Mouse (Mus musculus) CH12.LX (cell line): Measurements from ENCODE around the gene Cacng6. TPM values are rescaled to one million over a fixed set of nuclear protein-coding genes. Genes with fewer than 3 reads are reported as not detected.
A peak's percentile ranks its signal among the peaks of the same experiment; 100 is the strongest.

Source experiments
- DNase-seq: peaks from one replicate; pipeline ENCODE4 v3.0.0-alpha.2; 2013; ENCODE audit errors: extremely low read depth
- H3K27ac ChIP-seq: 2 replicates; pipeline ENCODE4 v1.5.1; 2012; ENCODE audit warnings: low read depth, mild to moderate bottlenecking, control low read depth, moderate library complexity; ENCODE audit not compliant: insufficient read depth
- H3K27me3 ChIP-seq: replicated peaks from 2 replicates; pipeline ENCODE3; 2012; ENCODE audit warnings: inconsistent platforms
- H3K36me3 ChIP-seq, 2 experiments: replicated peaks in 1 of 2; 2 replicates each; pipeline versions ENCODE3 to v1.6.1; 2012; ENCODE audit warnings: inconsistent platforms in 1 of 2, low read length in 1 of 2, mild to moderate bottlenecking in 1 of 2, mixed read lengths in 1 of 2, moderate library complexity in 1 of 2; ENCODE audit not compliant: control insufficient read depth in 1 of 2, insufficient read depth in 1 of 2
- H3K4me1 ChIP-seq, 2 experiments: 2 replicates each; pipeline ENCODE4 v1.6.1; 2012; ENCODE audit warnings: inconsistent platforms in 1 of 2, moderate library complexity in 1 of 2; ENCODE audit not compliant: insufficient read depth in 2 of 2, control insufficient read depth in 1 of 2
- H3K4me2 ChIP-seq: 2 replicates; pipeline ENCODE4 v1.6.1; 2012; ENCODE audit warnings: low read depth, mild to moderate bottlenecking, control low read depth; ENCODE audit not compliant: poor library complexity, insufficient read depth, severe bottlenecking
- H3K4me3 ChIP-seq, 3 experiments: fragments of 150-350 bp in 1 of 3; sonication (generic) in 1 of 3; replicated peaks in 1 of 3; 2 replicates each; pipeline versions ENCODE3 to v1.5.1; 2011 to 2012; ENCODE audit warnings: low read depth in 2 of 3, low read length in 2 of 3, mild to moderate bottlenecking in 2 of 3, moderate library complexity in 2 of 3, control low read depth in 1 of 3, improper control_type of control experiment in 1 of 3, inconsistent platforms in 1 of 3, mixed read lengths in 1 of 3; ENCODE audit not compliant: poor library complexity in 1 of 3
- H3K79me2 ChIP-seq: replicated peaks from 2 replicates; pipeline ENCODE4 v1.6.1; 2012; ENCODE audit warnings: mild to moderate bottlenecking, moderate library complexity; ENCODE audit not compliant: control insufficient read depth, poor library complexity, insufficient read depth, severe bottlenecking; ENCODE audit errors: extremely low read depth
- H3K9ac ChIP-seq: 2 replicates; pipeline ENCODE4 v1.6.1; 2012; ENCODE audit warnings: low read depth, mild to moderate bottlenecking, control low read depth, moderate library complexity; ENCODE audit not compliant: insufficient read depth
- H3K9me3 ChIP-seq: replicated peaks from 2 replicates; pipeline ENCODE3; 2012; ENCODE audit warnings: low read length, inconsistent platforms, mixed read lengths
- CTCF ChIP-seq, 2 experiments: IDR thresholded peaks in 1 of 2; conservative IDR thresholded peaks in 1 of 2; 2 replicates each; pipeline ENCODE4 v1.5.1; 2011 to 2012; ENCODE audit warnings: low read depth in 2 of 2, low read length in 2 of 2, improper control_type of control experiment in 1 of 2, inconsistent platforms in 1 of 2, mild to moderate bottlenecking in 1 of 2, moderate library complexity in 1 of 2
- E2F4 ChIP-seq: IDR thresholded peaks from 2 replicates; pipeline ENCODE4 v1.6.1; 2011; ENCODE audit warnings: low read depth, low read length, improper control_type of control experiment; ENCODE audit not compliant: insufficient replicate concordance
- ELF1 ChIP-seq: IDR thresholded peaks from 2 replicates; pipeline ENCODE4 v1.6.1; 2014; ENCODE audit warnings: low read depth, mild to moderate bottlenecking, inconsistent platforms, low read length, improper control_type of control experiment
- IRF4 ChIP-seq: IDR thresholded peaks from 2 replicates; pipeline ENCODE4 v1.6.1; 2014; ENCODE audit warnings: low read depth, mild to moderate bottlenecking, inconsistent platforms, low read length, improper control_type of control experiment
- MAFK ChIP-seq: IDR thresholded peaks from 2 replicates; pipeline ENCODE4 v1.6.1; 2011; ENCODE audit warnings: low read length, improper control_type of control experiment; ENCODE audit not compliant: insufficient replicate concordance
- MAX ChIP-seq: IDR thresholded peaks from 2 replicates; pipeline ENCODE4 v1.6.1; 2011; ENCODE audit warnings: low read length, improper control_type of control experiment
- MEF2A ChIP-seq: IDR thresholded peaks from 2 replicates; pipeline ENCODE4 v1.6.1; 2014; ENCODE audit warnings: low read depth, mild to moderate bottlenecking, inconsistent platforms, low read length, improper control_type of control experiment, borderline replicate concordance
- NELFE ChIP-seq: IDR thresholded peaks from 2 replicates; pipeline ENCODE4 v1.6.1; 2011; ENCODE audit warnings: low read depth, low read length, improper control_type of control experiment
- NRF1 ChIP-seq: IDR thresholded peaks from 2 replicates; pipeline ENCODE4 v1.6.1; 2014; ENCODE audit warnings: low read depth, mild to moderate bottlenecking, inconsistent platforms, low read length, improper control_type of control experiment, moderate library complexity
- POLR2AphosphoS2 ChIP-seq: IDR thresholded peaks from 2 replicates; pipeline ENCODE4 v1.6.1; 2011; ENCODE audit warnings: low read depth, low read length, improper control_type of control experiment
- RAD21 ChIP-seq: IDR thresholded peaks from 2 replicates; pipeline ENCODE4 v1.6.1; 2011; ENCODE audit warnings: low read depth, mild to moderate bottlenecking, low read length, improper control_type of control experiment, moderate library complexity
- SIN3A ChIP-seq: IDR thresholded peaks from 2 replicates; pipeline ENCODE4 v1.6.1; 2012; ENCODE audit warnings: low read length, improper control_type of control experiment, inconsistent platforms
- SMC3 ChIP-seq: IDR thresholded peaks from 2 replicates; pipeline ENCODE4 v1.6.1; 2011; ENCODE audit warnings: low read depth, low read length, improper control_type of control experiment
- UBTF ChIP-seq: IDR thresholded peaks from 2 replicates; pipeline ENCODE4 v1.6.1; 2012; ENCODE audit warnings: low read depth, mild to moderate bottlenecking, inconsistent platforms, low read length, improper control_type of control experiment, moderate library complexity
- ZMIZ1 ChIP-seq: IDR thresholded peaks from 2 replicates; pipeline ENCODE4 v1.6.1; 2012; ENCODE audit warnings: low read depth, mild to moderate bottlenecking, inconsistent platforms, low read length, improper control_type of control experiment
- dilution Hi-C: fragments of 300-500 bp; cut with MboI; formaldehyde crosslinking; loops from 2 replicates; pipeline ENCODE4 v1.14.3; 2020; ENCODE audit warnings: low sequenced_read_pairs; ENCODE audit not compliant: extremely low pct_unique_long_range_greater_than_20kb, extremely low pct_ligation_motif_present
- in situ Hi-C: fragments of 300-500 bp; cut with MboI; formaldehyde crosslinking; loops from 3 replicates; pipeline ENCODE4 v1.14.3; 2019; ENCODE audit warnings: low sequenced_read_pairs, low pct_ligation_motif_present, low pct_unique_long_range_greater_than_20kb, mixed read lengths
- polyA plus RNA-seq: library from polyadenylated mRNA; unstranded; fragments of >175 nt; gene quantifications from 2 replicates; pipeline ENCODE4 v1.2.1, GENCODE M21; 2012; ENCODE audit warnings: low read depth; ENCODE audit not compliant: insufficient read length
- total RNA-seq, 2 experiments: library from RNA; depleted of rRNA; stranded (reverse); fragments of 300-350 nt in 1 of 2; fragments of >200 nt in 1 of 2; gene quantifications; 2 replicates each; pipeline ENCODE4 v1.2.3; 2012 to 2014

The Cacng6 gene
- total and polyA plus RNA-seq, 3 experiments = not detected

- Histone ChIP-seq H3K9me3 (no peaks in the 10 kb centered on the region), H3K27ac (no peak overlapping the region), H3K4me1 (peaks cover 2 to 67% of the 10 kb centered on the region in 2 experiments; a peak in 3 of 4 replicates), H3K79me2 (no peaks in the 10 kb centered on the region), H3K4me3 (no peak overlapping the region), H3K27me3 (no peaks in the 10 kb centered on the region), H3K4me2 (no peak overlapping the region), H3K9ac (no peak overlapping the region), H3K36me3 (no peaks in the 10 kb centered on the region)
- dilution Hi-C loops = no loop called here
- in situ Hi-C loops = loop anchor here (5.0 to 10.0 kb wide), 2 partner anchors 37 to 104 kb away; no protein-coding TSS in a partner anchor
- peak; percentile 66 for DNase-seq
- TF ChIP-seq MAFK (peak; percentile 84), CTCF (conservative IDR thresholded peaks at IDR 0.05 in 1 of 2, IDR thresholded peaks at IDR 0.05 in 1 of 2; ENCODE audit: low read depth in 2 of 2, low read length in 2 of 2) (peak; percentile 63 to 86), SMC3 (peak; percentile 82), RAD21 (peak; percentile 76), ELF1 (no peak), IRF4 (peak; percentile 17; the same call in 1 of the 2 replicates)
Measured at GRCm38 (mm10) chr7:3448737-3449454, 24.9 kb downstream of the Cacng6 start.

- Histone ChIP-seq H3K27ac (no peak overlapping the region), H3K4me3 (no peak overlapping the region), H3K27me3 (no peaks in the 10 kb centered on the region), H3K4me1 (peaks cover 2 to 67% of the 10 kb centered on the region in 2 experiments; a peak in 3 of 4 replicates), H3K4me2 (no peak overlapping the region), H3K36me3 (no peaks in the 10 kb centered on the region), H3K9ac (no peak overlapping the region), H3K79me2 (no peaks in the 10 kb centered on the region), H3K9me3 (no peaks in the 10 kb centered on the region)
- DNase-seq = no peak
- in situ Hi-C loops (no loop called here), dilution Hi-C loops (no loop called here)
- TF ChIP-seq UBTF (no peak), MAX (no peak), NELFE (no peak), MEF2A (no peak), NRF1 (no peak), E2F4 (no peak), POLR2AphosphoS2 (no peak), MAFK (no peak), ZMIZ1 (no peak), SIN3A (no peak)
Measured at GRCm38 (mm10) chr7:3450671-3451070, 26.7 kb downstream of the Cacng6 start.
